21 mouse cellular contexts compared by ENCODE assay signal in genomic region chr1:132006046-132006445, GRCm38 (mm10). TPM values are rescaled to one million over a fixed set of nuclear protein-coding genes. Genes with fewer than 3 reads are reported as not detected.
A peak's percentile ranks its signal among the peaks of the same experiment; 100 is the strongest.
DNase-seq lines count a peak whose midpoint lies in the region; ATAC-seq and TF ChIP-seq lines count a peak whose summit lies in the region.
"Had no signal": no experiment of that assay in that cellular context is flagged by ENCODE, and none has a peak within 500 bp of the region (broad histone marks: within the 10 kb centered on the region; RNA-seq: fewer than 3 reads in every experiment).

No protein-coding gene starts in this region.

- no peaks in the 10 kb centered on the region for H3K27me3 ChIP-seq in intestine, postnatal 0 days (replicated peaks; ENCODE audit: control insufficient read depth, insufficient read depth, low read length)
- H3K27me3 ChIP-seq: embryonic facial prominence, embryonic 15.5 days; heart, embryonic 12.5 days; kidney, embryonic 15.5 days; limb, embryonic 12.5 days; stomach, embryonic 15.5 days had no signal

- intact Hi-C loops in gastrocnemius, adult 2 months (cut with DNase I), result no loop called here

- DNase-seq in gastrocnemius, adult 2 months, result no peak
- DNase-seq in gastrocnemius, postnatal 25 days, result no peak
- DNase-seq in A20 (ENCODE audit: low read depth, low spot score), result peak; percentile 62
- peak; percentile 36 to 42 for DNase-seq in adrenal gland, postnatal 36 days
- peak; percentile 68 for DNase-seq in lung, postnatal 36 days
- no peak for DNase-seq in frontal cortex, postnatal 25 days (ENCODE audit: low spot score in 2 of 2)
- DNase-seq: cerebellum, adult 9-11 months; gastrocnemius, postnatal 14 days; heart, postnatal 4 days; thymus, postnatal 25 days had no signal

- 63% methylated on average over 3 of the region's 3 CpGs for WGBS in intestine, postnatal 0 days

- no peak overlapping the region for H3K4me2 ChIP-seq in intestine, postnatal 0 days (replicated peaks; ENCODE audit: low read depth)

- H3K9ac ChIP-seq in intestine, postnatal 0 days (ENCODE audit: low read depth, low read length), result no peak overlapping the region
- H3K9ac ChIP-seq: embryonic facial prominence, embryonic 15.5 days; kidney, embryonic 15.5 days; limb, embryonic 12.5 days; stomach, embryonic 15.5 days had no signal

- peak overlapping the region; percentile 100; the same call in 1 of the 2 replicates for H3K27ac ChIP-seq in gastrocnemius, adult 2 months
- no peak overlapping the region for H3K27ac ChIP-seq in intestine, postnatal 0 days (ENCODE audit: low read depth, low read length)

- no peak for TF ChIP-seq CTCF in gastrocnemius, adult 2 months (IDR thresholded peaks at IDR 0.05)
- no peak for TF ChIP-seq CTCF in intestine, postnatal 0 days (IDR thresholded peaks at IDR 0.05; ENCODE audit: low read depth)

- no peaks in the 10 kb centered on the region for H3K9me3 ChIP-seq in intestine, postnatal 0 days (ENCODE audit: control insufficient read depth)
- H3K9me3 ChIP-seq: embryonic facial prominence, embryonic 15.5 days; heart, embryonic 12.5 days; kidney, embryonic 15.5 days; limb, embryonic 12.5 days; midbrain, embryonic 10.5 days; stomach, embryonic 15.5 days had no signal

- peaks cover 11% of the 10 kb centered on the region for H3K4me1 ChIP-seq in intestine, postnatal 0 days (replicated peaks; ENCODE audit: control insufficient read depth, insufficient read depth, low read length)

- H3K36me3 ChIP-seq in intestine, postnatal 0 days (ENCODE audit: control insufficient read depth, insufficient read depth), result no peaks in the 10 kb centered on the region
- H3K36me3 ChIP-seq: embryonic facial prominence, embryonic 15.5 days; heart, embryonic 12.5 days; kidney, embryonic 15.5 days; limb, embryonic 12.5 days; midbrain, embryonic 10.5 days; stomach, embryonic 15.5 days had no signal

- ATAC-seq in intestine, postnatal 0 days, result no peak
- ATAC-seq: activated CD4-positive, CD25-positive, alpha-beta regulatory T cell, adult 4 months; forebrain, embryonic 14.5 days; inflammation-experienced regulatory T-cells, adult 6 months had no signal

- no peak overlapping the region for H3K4me3 ChIP-seq in gastrocnemius, adult 2 months
- H3K4me3 ChIP-seq in intestine, postnatal 0 days (ENCODE audit: low read depth, low read length), result no peak overlapping the region

RNA-seq across cellular contexts. Expression of gene Elk4, which starts 1.4 kb away (rescaled TPM):
- total RNA-seq in gastrocnemius, adult 2 months (2021), result 10 to 100 TPM; 69.6 to 76.1 TPM
- total RNA-seq in gastrocnemius, postnatal 25 days (2021), result 10 to 100 TPM; 59.2 to 59.9 TPM
- total RNA-seq in adrenal gland, postnatal 36 days (2021), result 100 to 1,000 TPM; 103 to 108 TPM
- 16.4 and 19.6 TPM in 2 replicates for polyA plus RNA-seq in intestine, postnatal 0 days (2015; fragmentation: Nextera tagmentation; extraction: Ambion mirVana)

RNA-seq across cellular contexts. Expression of gene Slc45a3, which starts 43.3 kb away (rescaled TPM):
- total RNA-seq in gastrocnemius, adult 2 months (2021), result 1 to 10 TPM in 1 of 2 experiments, under 1 TPM in 1; 0.84 to 1.4 TPM
- 1 to 10 TPM; 1.3 to 1.6 TPM for total RNA-seq in gastrocnemius, postnatal 25 days (2021)
- 10 to 100 TPM; 15.2 to 31.5 TPM for total RNA-seq in adrenal gland, postnatal 36 days (2021)
- polyA plus RNA-seq in intestine, postnatal 0 days (2015; fragmentation: Nextera tagmentation; extraction: Ambion mirVana), result 2.5 and 2.7 TPM in 2 replicates
- total RNA-seq: monocyte, adult 5-6 weeks had no signal
- polyA plus RNA-seq: activated CD4-positive, CD25-positive, alpha-beta regulatory T cell, adult 4 months; inflammation-experienced regulatory T-cells, adult 6 months had no signal

Comparison
In these comparisons a context has a peak if more than half of its experiments do, and no peak if none do; other contexts are left out.
1. DNase-seq: peak in A20 (single experiment), adrenal gland, postnatal 36 days (2 of 2) and lung, postnatal 36 days (single experiment); none in gastrocnemius, adult 2 months (single experiment), gastrocnemius, postnatal 25 days (single experiment) and frontal cortex, postnatal 25 days (0 of 2).
2. RNA of gene Slc45a3, which starts 43.3 kb away (total RNA-seq): 15.2 to 31.5 TPM in adrenal gland, postnatal 36 days; 1.3 to 1.6 TPM in gastrocnemius, postnatal 25 days and 0.84 to 1.4 TPM in gastrocnemius, adult 2 months; every median in the first group is over 4 times any median in the second.